Mouse (Mus musculus): ENCODE data around the gene Ephb2. TPM values are rescaled to one million over a fixed set of nuclear protein-coding genes. Genes with fewer than 3 reads are reported as not detected.

Gene Ephb2
- polyA plus RNA-seq, 1 experiment from 2014 or later: 21.5 TPM

- H3K4me3 ChIP-seq: no peak overlapping the region
- DNase-seq (ENCODE audit: low spot score): no peak
- H3K27ac ChIP-seq: peak overlapping the region; percentile 80; the same call in 1 of the 2 replicates
- H3K27me3 ChIP-seq (ENCODE audit: insufficient read depth, poor library complexity, severe bottlenecking): no peaks in the 10 kb centered on the region
- no peaks in the 10 kb centered on the region for H3K9me3 ChIP-seq
- peaks cover 35% of the 10 kb centered on the region for H3K36me3 ChIP-seq
- 71% methylated on average over 5 of the region's 5 CpGs for WGBS
- H3K4me1 ChIP-seq (replicated peaks): peaks cover 88% of the 10 kb centered on the region
These were observed 104.0 kb downstream of the Ephb2 start for GRCm38 (mm10) chr4:136731761-136732160.

- Histone ChIP-seq H3K9me3 (no peaks in the 10 kb centered on the region), H3K36me3 (peaks cover 35% of the 10 kb centered on the region), H3K4me1 (replicated peaks) (peaks cover 83% of the 10 kb centered on the region), H3K4me3 (no peak overlapping the region), H3K27ac (peak overlapping the region; percentile 41; the same call in 1 of the 2 replicates), H3K27me3 (ENCODE audit: insufficient read depth, poor library complexity, severe bottlenecking) (no peaks in the 10 kb centered on the region)
- DNase-seq (ENCODE audit: low spot score): no peak
- 80% methylated on average over 13 of the region's 13 CpGs for WGBS
These were observed 104.7 kb downstream of the Ephb2 start for GRCm38 (mm10) chr4:136731008-136731609.

GRCm38 (mm10) chr4:136730501-136730900 lies 105.3 kb downstream of the Ephb2 start:
- Histone ChIP-seq H3K9me3 (no peaks in the 10 kb centered on the region), H3K27ac (peak overlapping the region; percentile 41; the same call in 1 of the 2 replicates), H3K27me3 (ENCODE audit: insufficient read depth, poor library complexity, severe bottlenecking) (no peaks in the 10 kb centered on the region), H3K36me3 (peaks cover 35% of the 10 kb centered on the region), H3K4me1 (replicated peaks) (peaks cover 78% of the 10 kb centered on the region), H3K4me3 (no peak overlapping the region)
- no peak for DNase-seq (ENCODE audit: low spot score)
- WGBS: 87% methylated on average over 9 of the region's 9 CpGs

GRCm38 (mm10) chr4:136729574-136729973 lies 106.2 kb downstream of the Ephb2 start:
- Histone ChIP-seq H3K36me3 (peaks cover 35% of the 10 kb centered on the region), H3K27me3 (ENCODE audit: insufficient read depth, poor library complexity, severe bottlenecking) (no peaks in the 10 kb centered on the region), H3K4me3 (no peak overlapping the region), H3K27ac (0 out of 2 replicates have a peak overlapping the region, but pooled peaks have one; percentile 24), H3K9me3 (no peaks in the 10 kb centered on the region), H3K4me1 (replicated peaks) (peaks cover 78% of the 10 kb centered on the region)
- no peak for DNase-seq (ENCODE audit: low spot score)
- 93% methylated on average over 2 of the region's 2 CpGs for WGBS

DNA sequence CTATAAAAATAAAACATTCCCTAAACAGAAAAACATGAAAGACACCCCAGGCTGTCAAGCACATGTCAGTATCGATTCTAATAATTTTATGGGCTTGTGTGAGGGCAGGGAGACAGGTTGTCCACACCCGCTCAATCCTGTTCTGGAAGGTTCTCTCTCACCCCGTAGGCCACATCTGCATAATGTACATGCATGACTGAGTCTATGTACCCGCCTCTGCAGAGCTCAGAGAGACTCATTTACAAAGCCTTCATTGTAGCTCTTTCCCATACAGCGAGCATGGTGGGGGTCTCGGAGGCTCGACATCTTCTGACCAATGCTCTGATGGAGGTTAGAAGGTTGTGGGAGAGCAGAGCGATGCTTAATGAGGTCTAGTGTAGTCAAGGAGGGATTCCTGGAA lies 108.8 kb downstream of the Ephb2 start:
- DNase-seq (ENCODE audit: low spot score): no peak
- H3K4me1 ChIP-seq (replicated peaks): peaks cover 69% of the 10 kb centered on the region
- peaks cover 35% of the 10 kb centered on the region for H3K36me3 ChIP-seq
- no peaks in the 10 kb centered on the region for H3K9me3 ChIP-seq
- WGBS: 53% methylated on average over 8 of the region's 8 CpGs
- H3K27ac ChIP-seq: peak overlapping the region; percentile 65; the same call in 1 of the 2 replicates
- no peak overlapping the region for H3K4me3 ChIP-seq
- no peaks in the 10 kb centered on the region for H3K27me3 ChIP-seq (ENCODE audit: insufficient read depth, poor library complexity, severe bottlenecking)

DNA sequence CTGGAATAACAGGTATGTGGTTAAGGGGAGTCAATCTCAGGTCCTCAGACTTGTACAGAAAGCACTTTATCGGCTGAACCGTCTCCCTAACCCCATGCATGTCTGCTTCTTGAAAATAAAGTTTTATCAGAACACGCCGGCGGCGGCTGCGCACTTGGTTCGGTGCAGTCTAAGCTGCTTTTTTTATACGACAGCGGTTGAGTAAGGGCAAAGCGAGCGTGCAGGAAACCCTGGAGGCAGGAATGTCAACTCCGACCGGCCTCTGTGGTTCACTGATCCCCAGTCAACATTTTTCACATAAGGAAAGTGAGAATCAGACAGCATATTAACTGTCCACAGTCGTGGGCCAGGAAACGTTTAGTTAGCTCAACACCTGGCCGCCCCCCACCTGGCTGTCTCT lies 111.1 kb downstream of the Ephb2 start:
- DNase-seq (ENCODE audit: low spot score): no peak
- H3K9me3 ChIP-seq: no peaks in the 10 kb centered on the region
- H3K36me3 ChIP-seq: peaks cover 31% of the 10 kb centered on the region
- no peak overlapping the region for H3K4me3 ChIP-seq
- H3K4me1 ChIP-seq (replicated peaks): peaks cover 65% of the 10 kb centered on the region
- H3K27me3 ChIP-seq (ENCODE audit: insufficient read depth, poor library complexity, severe bottlenecking): no peaks in the 10 kb centered on the region
- 68% methylated on average over 17 of the region's 17 CpGs for WGBS
- no peak overlapping the region; the same call in 1 of the 2 replicates for H3K27ac ChIP-seq

DNA sequence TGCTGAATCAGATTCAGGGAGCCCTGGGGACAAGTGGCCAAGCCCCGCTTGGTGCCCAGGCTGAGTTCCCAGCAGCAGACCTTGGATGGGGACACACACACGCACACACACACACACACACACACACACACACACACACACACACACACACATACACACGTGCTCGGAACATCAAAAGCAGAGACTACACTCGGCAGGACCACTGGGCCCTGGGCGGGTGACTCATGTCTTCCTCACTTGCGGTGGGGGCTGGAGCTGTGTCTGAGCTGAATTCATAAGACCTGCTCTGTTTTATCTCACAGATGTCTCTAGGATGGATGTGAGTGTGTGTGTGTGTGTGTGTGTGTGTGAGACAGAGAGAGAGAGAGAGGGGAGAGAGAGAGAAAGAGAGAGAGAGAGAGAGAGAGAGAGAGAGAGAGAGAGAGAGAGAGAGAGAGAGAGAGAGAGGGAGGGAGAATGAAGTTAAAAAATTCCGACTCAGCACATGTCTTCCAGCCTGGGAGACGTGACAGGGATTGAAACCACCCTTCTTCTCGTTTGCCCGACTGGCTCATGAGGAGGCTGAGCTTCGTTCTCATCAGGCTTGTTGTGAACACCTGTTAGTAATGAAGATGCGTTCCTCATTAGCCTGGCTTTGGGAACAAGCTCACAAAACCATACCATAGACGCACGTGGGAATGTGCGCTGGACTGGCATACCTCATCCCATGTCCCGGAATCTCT lies 113.3 kb downstream of the Ephb2 start:
- Histone ChIP-seq H3K27ac (peak overlapping the region; percentile 47; the same call in 1 of the 2 replicates), H3K36me3 (peaks cover 33% of the 10 kb centered on the region)
- WGBS: 75% methylated on average over 17 of the region's 17 CpGs

DNA sequence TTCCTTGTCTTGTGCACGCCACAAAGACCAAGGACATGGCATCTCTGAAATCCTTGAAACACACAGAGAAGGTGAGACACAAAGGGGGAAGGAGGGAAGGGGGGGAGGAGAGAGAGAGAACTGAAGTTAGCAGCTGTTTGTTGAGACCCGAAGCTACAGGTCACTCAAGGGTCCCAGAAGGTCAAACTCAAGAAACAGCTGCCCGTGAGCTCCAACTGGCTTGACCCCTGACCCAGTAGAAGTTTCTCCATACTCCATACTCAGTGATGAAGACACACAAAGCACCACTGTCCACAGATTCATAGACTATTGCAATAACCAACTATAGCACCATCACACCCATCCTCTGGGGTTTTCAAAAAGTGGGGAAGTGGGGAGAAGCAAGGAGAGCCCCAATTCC lies 113.9 kb downstream of the Ephb2 start:
- Histone ChIP-seq H3K4me1 (replicated peaks) (peaks cover 47% of the 10 kb centered on the region), H3K4me3 (no peak overlapping the region), H3K36me3 (peaks cover 28% of the 10 kb centered on the region), H3K27ac (peak overlapping the region; percentile 47; the same call in 1 of the 2 replicates), H3K9me3 (no peaks in the 10 kb centered on the region), H3K27me3 (ENCODE audit: insufficient read depth, poor library complexity, severe bottlenecking) (no peaks in the 10 kb centered on the region)
- 49% methylated on average over 3 of the region's 3 CpGs for WGBS
- DNase-seq (ENCODE audit: low spot score): no peak

More for the DNA sequence above, 113.3 kb downstream of the Ephb2 start:
- Histone ChIP-seq H3K9me3 (no peaks in the 10 kb centered on the region), H3K4me1 (replicated peaks) (peaks cover 52% of the 10 kb centered on the region), H3K27me3 (ENCODE audit: insufficient read depth, poor library complexity, severe bottlenecking) (no peaks in the 10 kb centered on the region), H3K4me3 (no peak overlapping the region)
- no peak for DNase-seq (ENCODE audit: low spot score)

DNA sequence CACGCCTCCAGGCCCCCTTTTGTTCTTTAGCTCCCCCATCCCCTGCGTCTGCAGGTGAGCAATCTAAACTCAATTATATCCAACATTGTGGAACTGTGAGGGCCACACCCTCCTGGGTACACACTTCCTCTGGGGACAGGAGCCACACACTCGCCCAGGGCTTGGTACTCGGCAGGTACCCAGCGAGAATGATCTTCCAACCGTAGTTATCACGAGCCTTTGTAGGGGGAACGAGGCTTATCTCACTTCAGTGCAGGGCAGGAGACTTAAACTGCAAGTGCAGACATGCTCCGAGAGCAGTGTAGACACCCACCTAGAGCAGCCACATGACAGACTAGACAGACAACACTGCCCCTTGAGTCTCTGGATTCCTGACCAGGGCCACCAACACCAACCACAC lies 115.8 kb downstream of the Ephb2 start:
- Histone ChIP-seq H3K9me3 (no peaks in the 10 kb centered on the region), H3K27ac (peak overlapping the region; percentile 19; the same call in 1 of the 2 replicates), H3K4me3 (no peak overlapping the region), H3K27me3 (ENCODE audit: insufficient read depth, poor library complexity, severe bottlenecking) (no peaks in the 10 kb centered on the region), H3K36me3 (peaks cover 27% of the 10 kb centered on the region), H3K4me1 (replicated peaks) (peaks cover 50% of the 10 kb centered on the region)
- DNase-seq (ENCODE audit: low spot score): no peak
- 92% methylated on average over 9 of the region's 9 CpGs for WGBS

GRCm38 (mm10) chr4:136718193-136718986 lies 117.4 kb downstream of the Ephb2 start:
- no peak for DNase-seq (ENCODE audit: low spot score)
- peaks cover 49% of the 10 kb centered on the region for H3K4me1 ChIP-seq (replicated peaks)
- 93% methylated on average over 14 of the region's 14 CpGs for WGBS

DNA sequence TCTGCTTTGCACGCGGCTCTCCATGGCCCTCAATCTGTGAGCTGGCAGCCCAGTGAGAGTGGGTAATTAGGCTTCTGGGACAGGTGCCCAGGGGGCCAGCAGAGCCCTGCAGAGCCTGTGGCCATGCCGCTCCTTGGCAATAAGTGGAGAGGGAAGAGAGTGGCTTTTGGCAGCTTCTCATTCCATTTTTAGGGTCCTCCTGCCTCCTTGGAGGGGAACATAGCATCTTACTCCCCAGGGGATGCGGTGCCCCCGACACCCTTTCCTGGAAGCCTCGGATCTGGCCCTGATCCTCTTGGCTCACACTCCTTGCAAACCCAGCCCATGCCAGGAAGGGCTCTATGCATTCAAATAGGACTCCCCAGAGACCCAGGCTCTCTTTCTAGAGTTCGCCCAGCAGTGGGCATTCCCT lies 119.2 kb downstream of the Ephb2 start:
- Histone ChIP-seq H3K27me3 (ENCODE audit: insufficient read depth, poor library complexity, severe bottlenecking) (no peaks in the 10 kb centered on the region), H3K9me3 (no peaks in the 10 kb centered on the region), H3K27ac (peak overlapping the region; percentile 56; the same call in 1 of the 2 replicates), H3K4me1 (replicated peaks) (peaks cover 34% of the 10 kb centered on the region), H3K36me3 (peaks cover 31% of the 10 kb centered on the region), H3K4me3 (no peak overlapping the region)
- no peak for DNase-seq (ENCODE audit: low spot score)
- WGBS: 82% methylated on average over 7 of the region's 7 CpGs

More at GRCm38 (mm10) chr4:136718193-136718986, 117.4 kb downstream of the Ephb2 start:
- Histone ChIP-seq H3K4me3 (no peak overlapping the region), H3K27me3 (ENCODE audit: insufficient read depth, poor library complexity, severe bottlenecking) (no peaks in the 10 kb centered on the region), H3K27ac (no peak overlapping the region), H3K36me3 (peaks cover 31% of the 10 kb centered on the region), H3K9me3 (no peaks in the 10 kb centered on the region)

DNA sequence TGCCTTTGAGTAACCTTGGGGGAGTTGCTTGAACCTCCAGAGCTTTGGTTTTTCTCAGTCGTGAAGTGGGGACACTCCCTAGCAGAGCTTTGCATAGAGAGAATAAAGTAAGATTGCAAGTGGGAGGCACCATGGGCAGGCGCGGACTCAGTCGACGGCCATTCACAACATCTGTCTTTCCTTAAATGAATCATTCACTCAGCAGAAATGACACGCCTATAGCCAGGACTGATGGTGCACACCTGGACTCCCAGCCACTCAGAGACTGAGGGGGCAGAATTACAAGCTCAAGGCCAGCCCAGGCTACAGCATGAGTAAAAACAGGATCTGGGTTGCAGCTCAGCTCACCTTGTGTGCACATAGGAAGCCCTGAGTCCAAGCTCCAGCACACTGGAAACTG lies 121.3 kb downstream of the Ephb2 start:
- H3K27me3 ChIP-seq (ENCODE audit: insufficient read depth, poor library complexity, severe bottlenecking): no peaks in the 10 kb centered on the region
- peaks cover 18% of the 10 kb centered on the region for H3K36me3 ChIP-seq
- no peak for DNase-seq (ENCODE audit: low spot score)
- H3K27ac ChIP-seq: no peak overlapping the region
- WGBS: 83% methylated on average over 6 of the region's 6 CpGs
- no peak overlapping the region for H3K4me3 ChIP-seq
- no peaks in the 10 kb centered on the region for H3K9me3 ChIP-seq
- H3K4me1 ChIP-seq (replicated peaks): peaks cover 31% of the 10 kb centered on the region

All from hindbrain, embryonic 10.5 days (tissue).